Mouse (Mus musculus) kidney, adult 2 months (tissue): Measurements from ENCODE around the gene Anxa5. TPM values are rescaled to one million over a fixed set of nuclear protein-coding genes. Genes with fewer than 3 reads are reported as not detected.

Experiments
- DNase-seq: peaks from one replicate; pipeline ENCODE4 v3.0.0; 2021
- H3K27ac ChIP-seq: fragments of 200-500 bp; 2 replicates; pipeline ENCODE4 v1.5.1; 2012; ENCODE audit warnings: low read depth, low read length, control low read depth, inconsistent platforms; ENCODE audit not compliant: insufficient read depth
- H3K27me3 ChIP-seq: fragments of 200-500 bp; replicated peaks from 2 replicates; pipeline ENCODE4 v1.6.1; 2012; ENCODE audit warnings: mild to moderate bottlenecking, moderate library complexity, low read length, inconsistent platforms; ENCODE audit not compliant: control insufficient read depth, insufficient read depth
- H3K36me3 ChIP-seq: fragments of 200-500 bp; 2 replicates; pipeline ENCODE4 v1.6.1; 2012; ENCODE audit warnings: mild to moderate bottlenecking, moderate library complexity, low read length, inconsistent platforms; ENCODE audit not compliant: control insufficient read depth, insufficient read depth
- H3K4me1 ChIP-seq: fragments of 200-500 bp; 2 replicates; pipeline ENCODE4 v1.6.1; 2011; ENCODE audit warnings: low read length; ENCODE audit not compliant: control insufficient read depth, insufficient read depth
- H3K4me3 ChIP-seq: fragments of 200-500 bp; 2 replicates; pipeline ENCODE4 v1.5.1; 2011; ENCODE audit warnings: mild to moderate bottlenecking, low read depth, low read length, control low read depth; ENCODE audit not compliant: insufficient read depth
- CTCF ChIP-seq: fragments of 200-500 bp; conservative IDR thresholded peaks from 2 replicates; pipeline ENCODE4 v1.5.1; 2011; ENCODE audit warnings: low read depth, mild to moderate bottlenecking, control low read depth, low read length, moderate library complexity, mixed read lengths; ENCODE audit not compliant: insufficient read depth, insufficient read length
- POLR2A ChIP-seq: fragments of 200-500 bp; IDR thresholded peaks from one replicate; pipeline ENCODE4 v1.6.1; 2011; ENCODE audit warnings: low read depth, low read length, control low read depth
- WGBS: fragments of 180-500 bp; shearing (Covaris S2); methylation state at CpG from one replicate; pipeline ENCODE4 v1.1.7; 2018; 5-methylcytosine and 5-hydroxymethylcytosine counted together
- polyA plus RNA-seq: library from polyadenylated mRNA; depleted of rRNA; stranded (reverse); fragments of >200 nt; gene quantifications from 2 replicates; pipeline ENCODE4 v1.2.3, GENCODE M21; 2012

The Anxa5 gene
- polyA plus RNA-seq, 1 experiment, result 300 TPM

DNA sequence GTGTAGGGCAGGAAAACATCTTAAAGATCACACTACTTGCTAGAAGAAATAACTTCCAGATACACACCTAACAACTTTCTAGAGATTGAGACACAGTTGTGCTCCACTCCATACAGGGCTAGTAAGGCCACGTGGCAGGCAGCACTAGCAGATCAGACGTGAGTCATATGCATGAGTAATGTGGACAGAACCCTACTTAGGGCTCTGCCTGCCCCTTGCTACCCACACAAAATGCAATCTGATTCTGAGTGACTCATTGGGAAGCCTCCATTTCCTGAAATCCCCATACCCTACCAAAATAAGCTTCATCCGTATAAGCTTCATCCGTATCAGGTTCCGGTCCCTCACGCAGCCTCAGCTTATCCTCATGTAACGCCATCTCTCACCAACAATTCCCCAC, 8.1 kb downstream of the Anxa5 start:
- Histone ChIP-seq H3K27ac (no peak overlapping the region), H3K36me3 (peaks cover 4% of the 10 kb centered on the region; the same call in 1 of the 2 replicates), H3K27me3 (no peaks in the 10 kb centered on the region), H3K4me1 (no peaks in the 10 kb centered on the region), H3K4me3 (no peak overlapping the region)
- DNase-seq, result no peak
- WGBS, result 84% methylated on average over 7 of the region's 7 CpGs
- TF ChIP-seq POLR2A (no peak), CTCF (no peak)

DNA sequence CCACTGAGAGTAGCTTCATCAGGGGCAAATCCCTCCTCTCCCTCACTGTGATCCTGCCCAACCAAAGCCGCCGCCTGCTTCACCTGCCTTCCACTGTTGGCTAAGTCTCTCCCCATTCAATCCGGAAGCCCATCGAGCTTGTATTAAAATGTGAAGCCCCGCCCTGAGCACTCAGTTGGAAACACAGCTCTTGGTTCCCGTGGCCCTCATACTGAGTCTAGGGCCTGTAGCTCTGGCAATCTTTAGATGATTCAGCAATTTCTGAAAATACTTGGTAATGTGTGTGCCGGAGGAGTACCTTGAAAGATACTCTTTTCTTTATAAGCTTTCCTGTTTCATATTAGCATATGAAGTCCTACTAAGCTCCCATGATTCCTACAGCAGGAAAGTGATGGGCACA, 10.2 kb downstream of the Anxa5 start:
- Histone ChIP-seq H3K36me3 (peaks cover 8% of the 10 kb centered on the region; the same call in 1 of the 2 replicates), H3K27ac (no peak overlapping the region), H3K4me3 (no peak overlapping the region), H3K4me1 (no peaks in the 10 kb centered on the region), H3K27me3 (no peaks in the 10 kb centered on the region)
- TF ChIP-seq CTCF (no peak), POLR2A (no peak)
- DNase-seq, result no peak
- 63% methylated on average over 7 of the region's 7 CpGs for whole genome bisulfite sequencing

DNA sequence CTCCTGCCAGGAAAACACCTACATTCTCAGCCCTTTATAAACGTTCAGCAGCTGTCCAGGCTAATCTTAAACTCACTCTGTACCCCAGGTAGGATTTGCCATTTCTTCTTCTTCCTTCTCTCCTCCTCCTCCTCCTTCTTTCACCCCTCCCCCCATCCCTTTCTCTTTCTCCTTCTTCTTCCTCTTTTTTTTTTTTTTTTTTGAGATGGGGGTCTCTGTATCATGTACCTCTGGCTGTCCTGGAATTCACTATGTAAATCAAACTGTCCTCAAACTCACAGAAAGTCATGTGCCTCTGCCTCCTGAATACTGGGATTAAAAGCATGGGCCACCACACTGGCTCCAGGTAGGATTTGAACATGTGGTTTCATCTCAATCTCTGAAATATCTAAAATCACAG, 13.3 kb downstream of the Anxa5 start:
- Histone ChIP-seq H3K36me3 (peaks cover 9% of the 10 kb centered on the region; the same call in 1 of the 2 replicates), H3K27ac (no peak overlapping the region), H3K27me3 (no peaks in the 10 kb centered on the region), H3K4me1 (no peaks in the 10 kb centered on the region), H3K4me3 (no peak overlapping the region)
- 19% methylated on average over 1 of the region's 1 CpGs for WGBS
- no peak for DNase-seq
- no peak for TF ChIP-seq POLR2A
- no peak for TF ChIP-seq CTCF

DNA sequence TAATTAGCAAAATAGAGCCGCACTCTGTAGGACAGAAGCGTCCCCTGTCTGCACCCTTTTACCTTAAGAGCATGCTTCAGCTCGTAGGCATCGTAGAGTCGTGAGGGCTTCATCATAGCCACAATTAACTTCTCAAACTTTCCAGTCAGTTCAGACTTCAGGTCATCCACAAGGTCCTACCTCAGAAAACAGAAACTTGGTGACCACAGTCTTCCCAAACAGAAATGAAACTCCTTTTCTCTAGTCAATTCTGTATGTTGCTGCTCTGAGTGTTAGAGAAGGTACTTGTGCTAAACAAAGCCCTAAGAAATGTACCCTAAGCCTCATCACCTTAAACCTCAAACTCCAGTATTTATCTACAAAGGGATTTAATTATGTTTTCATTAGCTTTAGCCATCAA, 13.9 kb downstream of the Anxa5 start:
- Histone ChIP-seq H3K36me3 (peaks cover 9% of the 10 kb centered on the region; the same call in 1 of the 2 replicates), H3K4me1 (no peaks in the 10 kb centered on the region), H3K4me3 (no peak overlapping the region), H3K27ac (no peak overlapping the region), H3K27me3 (no peaks in the 10 kb centered on the region)
- DNase-seq, result no peak
- no peak for TF ChIP-seq CTCF
- no peak for TF ChIP-seq POLR2A
- WGBS, result 88% methylated on average over 5 of the region's 5 CpGs

DNA sequence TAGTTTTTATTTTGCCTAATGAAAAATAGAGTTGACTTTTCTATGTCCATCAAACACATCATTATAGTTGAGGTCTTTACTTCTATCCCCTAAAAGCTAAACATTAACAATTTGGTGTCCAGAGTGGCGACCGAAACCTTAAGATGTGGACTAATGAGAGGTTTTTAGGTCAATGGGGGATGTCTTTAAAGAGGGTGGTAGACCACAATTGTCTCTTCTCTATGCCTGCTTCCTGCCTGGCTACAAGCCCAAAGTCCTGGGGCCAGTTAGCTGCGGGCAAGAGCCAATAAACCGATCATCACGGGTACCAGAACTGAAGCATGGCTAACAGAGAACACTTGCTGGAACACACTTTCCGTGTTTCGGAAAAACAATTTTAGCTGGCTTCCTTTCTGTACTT, 15.0 kb downstream of the Anxa5 start:
- no peak for TF ChIP-seq POLR2A
- H3K27ac ChIP-seq, result no peak overlapping the region
- whole genome bisulfite sequencing, result 81% methylated on average over 7 of the region's 7 CpGs
- no peaks in the 10 kb centered on the region for H3K4me1 ChIP-seq
- H3K4me3 ChIP-seq, result no peak overlapping the region
- no peak for DNase-seq
- H3K27me3 ChIP-seq, result no peaks in the 10 kb centered on the region
- H3K36me3 ChIP-seq, result peaks cover 9% of the 10 kb centered on the region; the same call in 1 of the 2 replicates

DNA sequence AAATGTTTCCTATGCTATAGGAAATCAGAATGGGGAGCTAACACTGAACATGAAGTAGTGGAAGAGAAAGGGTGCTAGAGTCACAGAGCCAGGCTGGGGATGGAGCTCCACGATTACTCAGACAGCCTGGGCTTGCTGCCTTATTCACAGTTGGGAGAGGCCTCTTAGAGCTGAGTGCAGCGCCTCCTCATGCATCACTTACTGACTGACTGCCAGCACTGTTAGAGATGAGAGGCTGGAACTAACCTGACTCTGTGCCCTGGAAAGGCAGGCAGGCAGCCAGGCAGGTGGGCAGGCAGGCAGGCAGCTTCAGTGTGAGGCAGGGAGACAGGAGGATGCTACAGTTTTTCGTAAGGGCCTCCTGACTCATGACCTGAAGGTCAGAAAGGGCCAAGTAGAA, 20.1 kb downstream of the Anxa5 start:
- DNase-seq, result no peak
- TF ChIP-seq POLR2A (no peak), CTCF (no peak)
- Histone ChIP-seq H3K27me3 (no peaks in the 10 kb centered on the region), H3K27ac (no peak overlapping the region), H3K4me1 (no peaks in the 10 kb centered on the region), H3K4me3 (no peak overlapping the region), H3K36me3 (peaks cover 4% of the 10 kb centered on the region)
- WGBS, result 79% methylated on average over 3 of the region's 3 CpGs

DNA sequence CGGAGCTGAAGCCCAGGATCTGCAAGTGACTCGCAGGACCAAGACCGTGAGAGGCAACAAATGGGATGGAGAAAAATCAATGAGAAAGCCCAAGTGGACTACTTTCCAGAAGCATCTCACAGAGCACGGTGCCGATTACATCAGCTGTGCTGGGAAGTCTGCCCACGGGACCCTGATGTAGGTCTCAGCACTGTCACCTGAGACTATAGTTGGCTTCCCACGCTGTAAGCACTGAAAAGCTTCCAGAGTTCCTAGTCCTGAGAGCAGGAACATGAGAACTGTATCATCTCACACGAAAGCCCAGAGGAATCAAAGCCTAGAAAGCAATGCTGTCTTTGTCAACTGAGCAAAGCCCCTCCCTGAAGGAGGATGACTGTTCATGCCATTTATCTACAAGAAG, 20.6 kb downstream of the Anxa5 start:
- no peak for DNase-seq
- 92% methylated on average over 8 of the region's 8 CpGs for WGBS

DNA sequence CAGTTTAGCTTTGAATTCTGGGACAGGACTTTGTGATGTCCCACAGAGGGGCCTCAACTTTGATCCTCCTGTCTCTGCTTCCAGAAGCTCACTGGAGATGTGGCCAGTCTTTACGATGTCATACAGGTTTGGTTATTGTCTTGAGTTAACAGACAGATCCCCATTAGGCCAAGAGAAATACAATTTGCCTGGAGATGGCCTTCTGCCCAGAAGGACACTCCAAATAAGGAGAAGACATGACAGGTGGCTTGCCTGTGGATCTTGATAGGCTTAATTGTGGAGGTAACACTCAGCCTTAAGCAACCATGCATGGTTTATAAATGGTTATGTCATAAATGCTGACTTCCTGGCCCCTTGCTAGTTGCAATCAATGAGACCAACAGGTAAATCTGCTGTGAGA, 23.2 kb downstream of the Anxa5 start:
- Histone ChIP-seq H3K4me3 (no peak overlapping the region), H3K36me3 (peaks cover 7% of the 10 kb centered on the region), H3K27me3 (no peaks in the 10 kb centered on the region), H3K27ac (no peak overlapping the region), H3K4me1 (no peaks in the 10 kb centered on the region)
- no peak for DNase-seq
- 86% methylated on average over 1 of the region's 1 CpGs for WGBS
- TF ChIP-seq CTCF (no peak), POLR2A (no peak)

More for the DNA sequence above, 20.6 kb downstream of the Anxa5 start:
- Histone ChIP-seq H3K4me3 (no peak overlapping the region), H3K27ac (no peak overlapping the region), H3K4me1 (no peaks in the 10 kb centered on the region), H3K27me3 (no peaks in the 10 kb centered on the region), H3K36me3 (peaks cover 2% of the 10 kb centered on the region)
- TF ChIP-seq POLR2A (no peak), CTCF (no peak)
